Mouse (Mus musculus) liver (tissue): ENCODE measurements around the gene Chd9.

Source experiments
- DNase-seq: peaks from one replicate; pipeline ENCODE4 v3.0.0-alpha.2; 2020; ENCODE audit warnings: mixed read lengths

Chd9 gene

DNA sequence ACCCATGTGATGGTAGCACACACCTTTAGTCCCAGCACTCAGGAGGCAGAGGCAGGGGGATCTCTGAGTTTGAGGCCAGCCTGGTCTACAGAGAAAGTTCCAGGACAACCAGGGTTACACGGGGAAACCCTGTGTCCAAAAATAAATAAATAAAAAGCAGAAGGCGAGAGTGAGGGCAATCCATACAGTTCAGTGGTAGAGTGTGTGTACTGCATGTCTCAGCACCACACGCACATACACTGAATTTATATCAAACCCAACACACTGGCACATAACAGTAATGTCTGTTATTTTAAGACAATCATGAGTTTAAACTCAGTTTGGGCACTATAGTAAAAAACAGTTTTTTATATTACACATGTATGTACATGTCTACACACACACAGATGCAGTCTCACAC is 153.9 kb downstream of the Chd9 start:
- DNase-seq = no peak

DNA sequence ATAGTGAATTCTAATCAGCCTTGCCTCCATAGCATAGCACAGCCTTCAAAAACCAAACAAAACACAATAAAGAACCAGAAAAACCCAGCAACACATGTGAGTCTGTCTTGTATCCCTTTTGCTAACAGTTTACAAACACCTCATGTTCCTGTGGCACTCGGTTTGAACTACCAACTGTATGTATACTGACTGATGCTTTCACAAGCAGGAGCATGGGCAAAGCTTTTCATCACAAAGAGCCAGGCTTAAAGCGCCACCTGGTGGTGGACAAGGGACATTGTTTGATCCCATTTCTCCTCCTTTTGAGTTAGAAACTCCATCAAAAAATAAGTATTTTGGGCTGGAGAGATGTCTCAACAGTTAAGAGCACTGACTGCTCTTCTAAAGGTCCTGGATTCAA is 191.6 kb downstream of the Chd9 start:
- peak; percentile 70 for DNase-seq

- DNase-seq = no peak
Observed at GRCm38 (mm10) chr8:91034417-91034816, 206.3 kb downstream of the Chd9 start.

DNA sequence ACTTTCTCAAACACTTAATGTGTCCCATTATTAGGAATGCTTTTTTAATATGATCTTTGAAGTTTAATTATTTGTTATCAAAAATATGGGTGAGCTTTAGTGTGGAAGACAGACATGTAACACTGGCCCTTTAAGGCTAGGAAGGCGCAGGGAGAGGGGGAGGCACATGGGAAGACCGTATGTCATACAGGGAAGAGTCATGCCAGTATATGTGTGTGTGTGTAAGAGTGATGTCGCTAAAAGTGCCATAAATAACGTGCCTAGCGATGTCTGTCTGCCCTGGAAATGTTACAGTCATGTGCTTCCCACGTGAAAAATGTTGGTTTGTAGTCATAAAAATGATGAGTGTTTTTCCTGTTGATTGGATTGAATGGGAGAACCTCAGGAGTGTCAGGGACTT is 208.8 kb downstream of the Chd9 start:
- no peak for DNase-seq

DNA sequence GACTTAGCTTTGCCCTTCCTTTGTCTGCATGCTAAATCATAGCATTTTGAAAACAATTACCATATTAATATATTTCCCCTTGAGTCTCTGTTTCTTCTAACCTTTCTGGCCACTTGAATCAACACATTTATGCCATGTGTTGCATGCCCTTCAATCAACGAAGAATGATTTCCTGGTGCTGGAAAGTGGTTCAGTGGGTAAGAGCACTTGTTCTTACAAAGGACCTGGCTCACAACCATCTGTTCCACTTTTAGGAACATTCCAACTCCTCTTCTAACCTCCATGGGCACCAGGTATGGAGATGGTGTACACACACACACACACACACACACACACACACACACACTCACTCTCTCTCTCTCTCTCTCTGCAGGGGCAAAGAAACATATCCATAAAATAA is 210.5 kb downstream of the Chd9 start:
- no peak for DNase-seq

- DNase-seq = no peak
Observed at GRCm38 (mm10) chr8:91046370-91046769, 218.2 kb downstream of the Chd9 start.

DNA sequence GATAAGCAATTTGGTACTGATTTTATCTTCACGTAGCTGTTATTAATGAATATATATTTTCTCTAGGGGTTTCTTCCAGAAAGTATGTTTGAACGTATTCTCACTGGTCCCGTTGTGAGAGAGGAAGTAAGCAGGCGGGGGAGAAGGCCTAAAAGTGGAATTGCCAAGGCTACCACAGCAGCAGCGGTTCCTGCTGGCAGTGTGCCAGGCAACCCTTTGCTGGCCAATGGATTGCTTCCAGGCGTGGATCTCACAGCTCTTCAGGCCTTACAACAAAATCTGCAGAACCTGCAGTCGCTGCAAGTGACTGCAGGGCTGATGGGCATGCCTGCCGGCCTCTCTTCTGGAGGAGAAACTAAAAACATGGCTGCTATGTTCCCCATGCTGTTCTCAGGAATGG is 222.9 kb downstream of the Chd9 start:
- DNase-seq = peak; percentile 52

- DNase-seq = no peak
Observed at GRCm38 (mm10) chr8:91054418-91054817, 226.3 kb downstream of the Chd9 start.

GRCm38 (mm10) chr8:91056848-91057247 is 228.7 kb downstream of the Chd9 start:
- DNase-seq = no peak

GRCm38 (mm10) chr8:91059086-91059578 is 231.0 kb downstream of the Chd9 start:
- DNase-seq = no peak

- no peak for DNase-seq
Observed at GRCm38 (mm10) chr8:91059884-91060510, 231.8 kb downstream of the Chd9 start.

- peak; percentile 76 for DNase-seq
Observed at GRCm38 (mm10) chr8:91060555-91061471, 232.7 kb downstream of the Chd9 start.

DNA sequence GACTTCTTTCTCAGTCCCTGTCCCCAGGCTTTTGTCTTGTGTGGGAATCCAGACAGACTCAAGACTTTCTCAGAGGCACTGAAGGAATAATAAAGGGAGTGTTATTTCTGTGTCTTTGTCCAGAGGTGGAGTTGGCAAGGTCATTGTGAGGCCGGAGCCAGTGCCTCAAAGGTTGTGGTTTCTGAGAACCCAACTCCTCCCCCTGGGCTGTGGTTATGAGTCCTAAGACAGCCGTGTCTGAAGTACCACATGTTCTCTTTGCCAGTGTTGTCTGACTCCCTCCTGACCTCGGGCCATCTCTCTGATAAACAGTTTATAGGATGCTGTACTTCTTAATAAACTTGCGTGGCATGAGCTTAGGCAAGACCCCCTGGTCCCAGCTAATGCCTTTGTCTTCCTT is 237.0 kb downstream of the Chd9 start:
- no peak for DNase-seq

- peak; percentile 64 for DNase-seq
Observed at GRCm38 (mm10) chr8:91069407-91069806, 241.3 kb downstream of the Chd9 start.

GRCm38 (mm10) chr8:91069834-91070233 is 241.7 kb downstream of the Chd9 start, which contains the start of gene Rbl2:
TSS of gene Rbl2 (plus strand) at chr8:91070057.
- DNase-seq = peak; percentile 92

DNA sequence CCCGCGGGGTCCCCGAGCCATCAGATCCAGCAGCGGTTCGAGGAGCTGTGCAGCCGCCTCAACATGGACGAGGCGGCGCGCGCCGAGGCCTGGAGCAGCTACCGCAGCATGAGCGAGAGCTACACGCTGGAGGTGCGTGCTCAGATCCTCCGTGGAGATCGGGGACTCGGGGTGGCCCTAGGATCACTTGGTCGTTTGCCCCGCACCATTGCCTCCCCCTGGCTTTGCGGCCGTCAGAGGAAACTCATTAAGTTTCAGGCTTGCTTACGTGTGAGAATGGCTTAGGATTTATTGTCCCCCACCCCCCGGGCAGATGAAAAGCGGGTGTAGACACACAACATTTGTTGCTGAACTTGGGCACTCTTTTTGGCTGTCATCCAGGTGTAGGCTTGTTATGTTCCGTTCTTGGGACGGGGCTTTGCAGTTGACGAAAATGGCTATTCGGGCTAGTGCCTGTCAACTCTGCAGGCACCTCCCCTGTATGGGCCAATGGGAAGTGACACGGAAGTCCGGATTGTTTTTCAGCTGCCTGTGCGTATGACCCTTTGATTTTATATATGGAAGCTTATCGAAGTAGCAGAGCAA is 242.2 kb downstream of the Chd9 start:
- DNase-seq = peak; percentile 81

DNA sequence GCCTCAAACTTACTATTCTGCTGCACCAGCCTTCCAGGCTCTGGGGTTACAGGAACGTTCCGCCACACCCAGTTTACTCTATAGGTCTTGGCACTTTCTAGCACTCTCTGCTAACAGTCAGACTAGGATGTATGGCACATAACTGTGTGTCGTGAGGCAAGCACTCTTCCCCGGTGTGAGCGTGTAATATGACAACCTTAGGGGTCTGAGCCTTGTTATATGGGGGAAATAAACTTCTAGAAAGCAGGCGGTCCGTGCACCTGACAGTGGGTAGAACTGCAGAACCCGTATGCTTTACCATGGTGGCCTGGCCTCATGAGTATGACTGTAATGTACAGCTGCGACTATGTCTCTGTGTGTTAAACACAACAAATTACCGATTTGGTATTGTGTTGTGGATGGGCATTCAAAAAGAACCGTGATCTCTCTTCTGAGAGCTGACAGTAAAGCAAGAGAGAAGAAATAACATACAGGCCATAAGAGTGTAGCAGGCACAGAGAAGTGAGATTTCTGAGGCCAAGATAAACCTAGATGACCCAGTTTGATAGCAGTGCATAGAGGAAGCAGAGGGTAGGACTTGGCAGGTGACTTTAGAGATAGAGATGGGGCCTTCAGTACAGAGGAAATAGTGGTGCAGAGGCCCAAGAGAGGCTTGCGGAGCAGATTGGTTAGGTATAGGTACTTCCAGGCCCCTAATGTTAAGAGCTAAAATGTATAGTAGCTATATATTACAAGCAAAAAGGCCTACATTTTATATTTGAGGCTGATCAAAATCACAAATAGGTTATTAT is 249.1 kb downstream of the Chd9 start:
- no peak for DNase-seq

DNA sequence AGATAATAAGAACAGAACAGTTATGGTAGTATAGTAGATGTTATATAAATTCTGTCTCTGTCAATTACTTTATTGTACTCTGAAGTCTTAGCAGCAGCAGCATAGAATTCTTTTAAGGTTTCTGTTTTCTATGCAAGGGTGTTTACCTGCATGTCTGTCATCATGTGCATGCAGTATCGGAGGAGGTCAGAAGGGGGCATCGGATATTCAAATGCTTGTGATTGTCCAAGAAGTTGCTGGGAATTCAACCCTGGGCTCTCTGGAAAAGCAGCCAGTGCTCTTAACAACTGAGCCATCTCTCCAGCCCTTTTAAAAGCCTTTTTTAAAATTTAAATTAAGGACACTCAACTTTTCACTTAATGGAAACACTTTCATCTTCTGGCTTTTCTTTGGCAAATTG is 251.5 kb downstream of the Chd9 start:
- DNase-seq = no peak

DNA sequence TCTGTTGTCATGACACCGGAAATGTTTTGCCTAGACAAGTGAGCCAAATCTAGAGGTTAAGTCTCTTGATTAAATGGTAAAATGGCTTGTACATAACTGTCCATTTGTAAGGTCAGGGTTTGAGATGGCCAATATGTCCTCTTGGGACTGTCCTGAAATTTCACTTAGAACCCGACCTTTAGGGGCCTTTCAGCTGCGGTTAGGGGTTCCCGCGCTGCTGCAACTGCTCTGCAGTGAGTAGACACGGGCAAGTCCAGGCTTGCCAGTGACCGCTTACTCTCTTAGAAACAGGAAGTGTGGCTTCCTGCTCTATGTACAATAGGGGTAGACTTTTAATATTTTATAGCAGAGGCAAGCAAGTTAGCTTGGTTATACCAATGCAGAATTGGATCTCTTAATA is 253.8 kb downstream of the Chd9 start:
- DNase-seq = peak; percentile 35

GRCm38 (mm10) chr8:91082428-91082827 is 254.3 kb downstream of the Chd9 start:
- no peak for DNase-seq

- no peak for DNase-seq
Observed at GRCm38 (mm10) chr8:91088452-91088851, 260.3 kb downstream of the Chd9 start.

DNA sequence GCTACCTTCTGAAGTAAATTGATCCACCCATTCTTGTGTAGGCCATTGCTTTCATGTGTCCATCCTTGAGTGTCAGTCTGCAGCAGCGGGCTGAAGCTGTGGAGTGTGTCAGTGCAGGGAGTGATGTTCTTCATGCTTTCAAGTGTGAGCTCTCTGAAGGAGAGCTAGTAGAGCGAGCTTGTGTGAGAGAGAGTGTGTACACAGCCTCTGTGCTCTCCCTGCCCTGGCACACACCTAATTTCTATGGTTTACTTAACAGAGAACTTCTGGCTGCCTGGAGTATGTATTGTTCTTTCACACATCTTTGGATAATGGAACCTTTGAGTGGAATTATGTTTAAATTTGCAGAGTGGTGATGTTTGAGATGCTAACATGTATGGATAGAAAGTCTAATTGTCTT is 261.4 kb downstream of the Chd9 start:
- DNase-seq = no peak

GRCm38 (mm10) chr8:91094135-91094534 is 266.0 kb downstream of the Chd9 start:
- DNase-seq = no peak
